Mouse (Mus musculus) embryonic facial prominence, embryonic 15.5 days (tissue): ENCODE measurements at regions not wholly inside any gene's neighbourhood (a gene's known extent, or its start where the extent isn't known, plus 50 kb on each side); places are given as distances from the start of the nearest gene placed in this dataset.

Experiments used
- ATAC-seq: fragments of 200-750 bp; cut with Nextera tagmentation; 2 replicates; pipeline ENCODE4 v1.8.0; 2017; ENCODE audit warnings: low read depth, moderate TSS enrichment; ENCODE audit not compliant: insufficient number of reproducible peaks, low FRiP score, low TSS enrichment
- H3K27ac ChIP-seq: fragments of 300-500 bp; sonication (generic); replicated peaks from 2 replicates; pipeline ENCODE4 v1.5.1; 2015; ENCODE audit warnings: mild to moderate bottlenecking, inconsistent platforms
- H3K27me3 ChIP-seq: fragments of 300-500 bp; sonication (generic); 2 replicates; pipeline ENCODE4 v1.6.1; 2015; ENCODE audit warnings: inconsistent platforms
- H3K36me3 ChIP-seq: fragments of 300-500 bp; sonication (generic); 2 replicates; pipeline ENCODE4 v1.6.1; 2015; ENCODE audit warnings: mild to moderate bottlenecking, inconsistent platforms
- H3K4me1 ChIP-seq: fragments of 300-500 bp; sonication (generic); 2 replicates; pipeline ENCODE4 v1.6.1; 2015; ENCODE audit warnings: inconsistent platforms
- H3K4me2 ChIP-seq: fragments of 300-500 bp; sonication (generic); replicated peaks from 2 replicates; pipeline ENCODE4 v1.6.1; 2015; ENCODE audit warnings: mild to moderate bottlenecking, inconsistent platforms
- H3K4me3 ChIP-seq: fragments of 300-500 bp; sonication (generic); replicated peaks from 2 replicates; pipeline ENCODE4 v1.5.1; 2015; ENCODE audit warnings: mild to moderate bottlenecking, inconsistent platforms
- H3K9ac ChIP-seq: fragments of 300-500 bp; sonication (generic); 2 replicates; pipeline ENCODE4 v1.6.1; 2015; ENCODE audit warnings: inconsistent platforms
- H3K9me3 ChIP-seq: fragments of 300-500 bp; sonication (generic); replicated peaks from 2 replicates; pipeline ENCODE4 v1.6.1; 2016; ENCODE audit warnings: inconsistent platforms
- WGBS: fragments of 180-500 bp; shearing (Covaris S2); methylation state at CpG from one replicate; pipeline ENCODE4 v1.1.7; 2015; 5-methylcytosine and 5-hydroxymethylcytosine counted together

GRCm38 (mm10) chr1:105170114-105170506 is 186.4 kb downstream of the Rnf152 start:
- ATAC-seq = no peak
- no peak overlapping the region for H3K4me2 ChIP-seq
- no peaks in the 10 kb centered on the region for H3K27me3 ChIP-seq
- no peaks in the 10 kb centered on the region for H3K4me1 ChIP-seq
- 86% methylated on average over 4 of the region's 4 CpGs for WGBS
- H3K36me3 ChIP-seq = no peaks in the 10 kb centered on the region
- H3K4me3 ChIP-seq = no peak overlapping the region
- no peak overlapping the region for H3K9ac ChIP-seq
- no peaks in the 10 kb centered on the region for H3K9me3 ChIP-seq
- H3K27ac ChIP-seq = no peak overlapping the region

- no peak for ATAC-seq
- Histone ChIP-seq H3K9ac (no peak overlapping the region), H3K36me3 (no peaks in the 10 kb centered on the region), H3K4me1 (no peaks in the 10 kb centered on the region), H3K4me3 (no peak overlapping the region), H3K9me3 (no peaks in the 10 kb centered on the region), H3K27me3 (no peaks in the 10 kb centered on the region), H3K4me2 (no peak overlapping the region), H3K27ac (no peak overlapping the region)
- 93% methylated on average over 1 of the region's 1 CpGs for WGBS
These were observed 186.9 kb downstream of the Rnf152 start for GRCm38 (mm10) chr1:105169455-105170113.

GRCm38 (mm10) chr1:105168808-105169207 is 187.7 kb downstream of the Rnf152 start:
- WGBS = 77% methylated on average over 1 of the region's 1 CpGs
- no peak overlapping the region for H3K27ac ChIP-seq
- H3K4me3 ChIP-seq = no peak overlapping the region
- no peak overlapping the region for H3K9ac ChIP-seq
- H3K27me3 ChIP-seq = no peaks in the 10 kb centered on the region
- no peaks in the 10 kb centered on the region for H3K9me3 ChIP-seq
- no peak overlapping the region for H3K4me2 ChIP-seq
- ATAC-seq = no peak
- no peaks in the 10 kb centered on the region for H3K36me3 ChIP-seq
- no peaks in the 10 kb centered on the region for H3K4me1 ChIP-seq

- Histone ChIP-seq H3K4me3 (no peak overlapping the region), H3K27ac (no peak overlapping the region), H3K4me1 (no peaks in the 10 kb centered on the region), H3K27me3 (no peaks in the 10 kb centered on the region), H3K9ac (no peak overlapping the region), H3K4me2 (no peak overlapping the region), H3K36me3 (no peaks in the 10 kb centered on the region), H3K9me3 (no peaks in the 10 kb centered on the region)
- 79% methylated on average over 2 of the region's 2 CpGs for WGBS
- ATAC-seq = no peak
These were observed 198.9 kb downstream of the Rnf152 start for GRCm38 (mm10) chr1:105157459-105158124.

GRCm38 (mm10) chr1:105152175-105152828 is 204.2 kb downstream of the Rnf152 start:
- WGBS = 72% methylated on average over 6 of the region's 6 CpGs
- no peaks in the 10 kb centered on the region for H3K4me1 ChIP-seq
- no peak overlapping the region for H3K9ac ChIP-seq
- H3K27me3 ChIP-seq = no peaks in the 10 kb centered on the region
- no peaks in the 10 kb centered on the region for H3K9me3 ChIP-seq
- no peak for ATAC-seq
- no peak overlapping the region for H3K27ac ChIP-seq
- no peak overlapping the region for H3K4me3 ChIP-seq
- no peaks in the 10 kb centered on the region for H3K36me3 ChIP-seq
- H3K4me2 ChIP-seq = no peak overlapping the region

GRCm38 (mm10) chr1:105151466-105151846 is 205.1 kb downstream of the Rnf152 start:
- Histone ChIP-seq H3K4me3 (no peak overlapping the region), H3K9me3 (no peaks in the 10 kb centered on the region), H3K27me3 (no peaks in the 10 kb centered on the region), H3K9ac (no peak overlapping the region), H3K36me3 (no peaks in the 10 kb centered on the region), H3K4me1 (no peaks in the 10 kb centered on the region), H3K27ac (no peak overlapping the region), H3K4me2 (no peak overlapping the region)
- 48% methylated on average over 1 of the region's 1 CpGs for WGBS
- no peak for ATAC-seq

GRCm38 (mm10) chr1:105150624-105151465 is 205.7 kb downstream of the Rnf152 start:
- WGBS = 85% methylated on average over 12 of the region's 12 CpGs
- Histone ChIP-seq H3K9ac (no peak overlapping the region), H3K4me3 (no peak overlapping the region), H3K4me1 (no peaks in the 10 kb centered on the region), H3K9me3 (no peaks in the 10 kb centered on the region), H3K36me3 (no peaks in the 10 kb centered on the region), H3K4me2 (no peak overlapping the region), H3K27ac (no peak overlapping the region), H3K27me3 (no peaks in the 10 kb centered on the region)
- no peak for ATAC-seq

GRCm38 (mm10) chr1:105148792-105149191 is 207.7 kb downstream of the Rnf152 start:
- 85% methylated on average over 2 of the region's 2 CpGs for WGBS
- no peaks in the 10 kb centered on the region for H3K4me1 ChIP-seq
- H3K4me3 ChIP-seq = no peak overlapping the region
- no peaks in the 10 kb centered on the region for H3K9me3 ChIP-seq
- no peaks in the 10 kb centered on the region for H3K36me3 ChIP-seq
- H3K27ac ChIP-seq = no peak overlapping the region
- H3K27me3 ChIP-seq = no peaks in the 10 kb centered on the region
- no peak overlapping the region for H3K9ac ChIP-seq
- no peak for ATAC-seq
- no peak overlapping the region for H3K4me2 ChIP-seq

GRCm38 (mm10) chr1:105148048-105148447 is 208.5 kb downstream of the Rnf152 start:
- Histone ChIP-seq H3K4me3 (no peak overlapping the region), H3K9ac (no peak overlapping the region), H3K27ac (no peak overlapping the region), H3K4me1 (no peaks in the 10 kb centered on the region), H3K4me2 (no peak overlapping the region), H3K27me3 (no peaks in the 10 kb centered on the region), H3K36me3 (no peaks in the 10 kb centered on the region), H3K9me3 (no peaks in the 10 kb centered on the region)
- no peak for ATAC-seq

GRCm38 (mm10) chr1:105123936-105124335 is 232.6 kb downstream of the Rnf152 start:
- Histone ChIP-seq H3K9ac (no peak overlapping the region), H3K27me3 (no peaks in the 10 kb centered on the region), H3K4me2 (no peak overlapping the region), H3K4me1 (no peaks in the 10 kb centered on the region), H3K36me3 (no peaks in the 10 kb centered on the region), H3K4me3 (no peak overlapping the region), H3K9me3 (no peaks in the 10 kb centered on the region), H3K27ac (no peak overlapping the region)
- WGBS = 52% methylated on average over 4 of the region's 4 CpGs
- ATAC-seq = no peak

- no peak overlapping the region for H3K4me3 ChIP-seq
- H3K4me1 ChIP-seq = no peaks in the 10 kb centered on the region
- no peak overlapping the region for H3K4me2 ChIP-seq
- no peak overlapping the region for H3K27ac ChIP-seq
- H3K36me3 ChIP-seq = no peaks in the 10 kb centered on the region
- no peak for ATAC-seq
- no peak overlapping the region for H3K9ac ChIP-seq
- H3K27me3 ChIP-seq = no peaks in the 10 kb centered on the region
- no peaks in the 10 kb centered on the region for H3K9me3 ChIP-seq
- 84% methylated on average over 2 of the region's 2 CpGs for WGBS
These were observed 238.6 kb downstream of the Rnf152 start for GRCm38 (mm10) chr1:105117888-105118287.
